Mouse (Mus musculus) ZHBTc4 (cell line): ENCODE results near the gene Disp2.

Experiments used
- DNase-seq: peaks from one replicate; pipeline ENCODE4 v3.0.0-alpha.2; 2011; ENCODE audit warnings: low read depth, low spot score

Gene Disp2

DNA sequence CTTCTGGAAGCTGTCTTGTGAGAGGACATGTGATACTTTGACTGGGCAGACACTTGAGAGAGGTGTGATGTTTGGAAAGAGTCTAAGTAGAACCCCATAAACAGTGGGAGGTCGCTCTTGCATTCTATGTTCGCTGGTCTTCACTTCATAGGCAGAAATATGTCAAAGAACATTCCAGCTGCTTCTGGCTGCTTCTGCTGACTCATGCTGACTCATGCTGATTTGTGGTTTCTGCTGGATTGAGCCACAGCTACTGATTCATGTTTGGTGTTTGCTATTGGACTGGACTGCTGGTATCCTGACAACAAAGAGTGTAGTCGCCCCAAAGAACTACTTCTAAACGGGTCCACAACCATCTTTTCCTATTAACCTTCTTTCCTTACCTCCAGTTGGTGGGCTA, 62.3 kb downstream of the Disp2 start:
- peak; percentile 35 for DNase-seq

DNA sequence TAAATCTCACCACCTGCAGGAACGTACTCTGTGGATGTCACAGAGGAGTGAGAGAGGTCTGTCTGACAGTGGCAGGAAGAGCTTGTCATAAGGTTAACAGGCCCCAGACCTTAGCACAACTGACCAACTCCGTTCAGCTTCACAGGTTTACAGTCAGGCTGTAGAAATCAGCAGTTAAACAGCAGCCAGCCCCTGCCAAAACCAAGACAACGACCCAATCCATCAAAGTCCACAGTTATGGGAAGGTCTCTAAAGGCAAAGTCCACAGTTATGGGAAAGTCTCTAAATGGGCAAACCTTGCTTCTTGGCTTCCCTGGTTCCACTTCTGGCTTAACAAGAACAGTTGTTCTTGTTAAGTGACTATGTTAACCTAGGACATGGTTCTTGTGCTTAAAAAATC, 64.9 kb downstream of the Disp2 start:
- DNase-seq = no peak

DNA sequence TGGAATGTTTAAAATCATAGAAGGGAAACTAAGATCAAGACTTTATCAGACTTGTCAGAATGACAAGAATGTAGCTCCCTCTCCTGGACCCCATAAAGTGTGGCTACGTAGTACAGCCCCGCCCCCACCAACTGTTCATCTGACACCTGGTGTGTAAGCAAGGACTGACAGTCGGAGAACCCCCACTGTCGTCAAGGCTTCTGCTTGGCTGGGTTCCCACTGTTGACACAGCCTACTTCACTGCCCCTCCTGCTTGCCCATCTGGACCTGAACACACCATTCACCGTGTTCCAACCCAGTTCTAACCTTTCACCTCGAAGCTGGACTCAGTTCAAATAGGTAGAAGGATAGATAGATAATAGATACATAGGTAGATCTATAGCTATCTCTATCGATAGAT, 66.7 kb downstream of the Disp2 start:
- no peak for DNase-seq

DNA sequence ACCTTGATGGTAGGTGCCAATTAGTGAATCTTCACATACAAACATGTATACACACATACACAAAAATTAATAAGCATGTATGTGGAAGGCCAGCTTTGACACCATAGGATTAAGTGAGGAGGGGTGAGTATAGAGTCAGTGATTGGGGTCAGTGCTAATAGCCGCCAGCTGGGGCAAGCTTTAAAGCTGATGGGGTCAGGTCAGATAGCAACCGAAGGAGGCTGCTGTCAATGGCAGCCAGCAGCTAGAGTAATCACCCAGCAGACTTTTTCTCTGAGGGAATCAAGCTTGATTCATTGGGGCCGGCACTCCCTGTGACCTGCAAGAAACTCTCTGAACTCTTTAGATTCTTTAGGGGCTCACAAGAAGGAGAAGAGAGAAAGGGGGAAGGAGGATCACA, 72.2 kb downstream of the Disp2 start:
- no peak for DNase-seq
